Mouse (Mus musculus): ENCODE measurements around the gene Capn13.

GRCm38 (mm10) chr17:73298981-73299380 is 101.7 kb downstream of the Capn13 start:
- TF ChIP-seq GATA1 (IDR thresholded peaks at IDR 0.05; ENCODE audit: low read length) (no peak), TAL1 (IDR thresholded peaks at IDR 0.05; ENCODE audit: low read length) (no peak)

All from erythroblast, embryonic 14.5 days (primary cell).